Mouse (Mus musculus) granulocyte monocyte progenitor cell, adult 5-6 weeks (primary cell): ENCODE data around the gene Gm36864. TPM values are rescaled to one million over a fixed set of nuclear protein-coding genes. Genes with fewer than 3 reads are reported as not detected.
"Not testable (repeated sequence)": the region's sequence is repeated elsewhere in the genome, so short reads cannot be mapped to it uniquely, and the experiment has no call there.

ENCODE experiments used
- ATAC-seq: replicated peaks from 2 replicates; pipeline ENCODE4 v1.8.0; 2016; ENCODE audit warnings: mild to moderate bottlenecking, moderate TSS enrichment, inconsistent platforms; ENCODE audit not compliant: poor library complexity, severe bottlenecking
- total RNA-seq, 2 experiments: library from RNA; stranded (forward) in 1 of 2; stranded (reverse) in 1 of 2; fragments of 200-712, 200-1000 nt in 1 of 2; fragments of >200 nt in 1 of 2; fragmentation: Nextera tagmentation in 1 of 2; gene quantifications; 2 replicates each; pipeline ENCODE4 v1.2.3; 2014 to 2017

The Gm36864 gene
- total RNA-seq (2014; fragmentation: Nextera tagmentation) = not detected in 2 replicates
- total RNA-seq (2017) = not detected in 2 replicates

- ATAC-seq = no peak
Observed at GRCm38 (mm10) chr7:44235909-44236308, at the start of gene Gm36864. Gm36864 (plus strand) TSS chr7:44236177.

- ATAC-seq = not testable (repeated sequence)
Observed at GRCm38 (mm10) chr7:44186516-44186915, 49.5 kb upstream of the Gm36864 start.

- not testable (repeated sequence) for ATAC-seq
Observed at GRCm38 (mm10) chr7:44187936-44188335, 48.0 kb upstream of the Gm36864 start, which contains the start of gene Klk1b24. Klk1b24 (plus strand) TSS chr7:44188236.

GRCm38 (mm10) chr7:44193466-44193865 is 42.5 kb upstream of the Gm36864 start:
- not testable (repeated sequence) for ATAC-seq

GRCm38 (mm10) chr7:44197891-44198290 is 38.1 kb upstream of the Gm36864 start, which contains the start of gene Klk1b3:
Klk1b3 (plus strand) TSS chr7:44198191.
- ATAC-seq = no peak

GRCm38 (mm10) chr7:44207135-44207534 is 28.8 kb upstream of the Gm36864 start, which contains the start of gene Klk1b4:
Klk1b4 (plus strand) TSS chr7:44207435.
- not testable (repeated sequence) for ATAC-seq

GRCm38 (mm10) chr7:44208307-44208706 is 27.7 kb upstream of the Gm36864 start:
- no peak for ATAC-seq

GRCm38 (mm10) chr7:44215645-44216044 is 20.3 kb upstream of the Gm36864 start, which contains the start of gene Klk1b5:
Klk1b5 (plus strand) TSS chr7:44215945.
- no peak for ATAC-seq

GRCm38 (mm10) chr7:44221601-44222000 is 14.4 kb upstream of the Gm36864 start:
- ATAC-seq = not testable (repeated sequence)

GRCm38 (mm10) chr7:44222335-44222734 is 13.6 kb upstream of the Gm36864 start:
- not testable (repeated sequence) for ATAC-seq

GRCm38 (mm10) chr7:44225076-44225475 is 10.9 kb upstream of the Gm36864 start, which contains the start of gene Klk1:
Klk1 (plus strand) TSS chr7:44225360.
- ATAC-seq = no peak

GRCm38 (mm10) chr7:44239913-44240312 is 3.9 kb downstream of the Gm36864 start:
- ATAC-seq = no peak

- ATAC-seq = no peak
Observed at GRCm38 (mm10) chr7:44240712-44241111, 4.7 kb downstream of the Gm36864 start.

GRCm38 (mm10) chr7:44241163-44241562 is 5.2 kb downstream of the Gm36864 start:
- no peak for ATAC-seq

- no peak for ATAC-seq
Observed at GRCm38 (mm10) chr7:44244080-44244479, 8.1 kb downstream of the Gm36864 start.

- peak; percentile 85 for ATAC-seq
Observed at GRCm38 (mm10) chr7:44246055-44246983, 10.3 kb downstream of the Gm36864 start, which contains the start of the genes 1700028J19Rik and 2410002F23Rik. 1700028J19Rik (minus strand) TSS chr7:44246695. 2410002F23Rik (plus strand) TSS chr7:44246722.

GRCm38 (mm10) chr7:44246984-44247470 is 11.1 kb downstream of the Gm36864 start:
- ATAC-seq = peak; percentile 33

GRCm38 (mm10) chr7:44247971-44248370 is 12.0 kb downstream of the Gm36864 start:
- no peak for ATAC-seq

GRCm38 (mm10) chr7:44249248-44249647 is 13.3 kb downstream of the Gm36864 start:
- ATAC-seq = no peak

GRCm38 (mm10) chr7:44250732-44251275 is 14.8 kb downstream of the Gm36864 start:
- ATAC-seq = not testable (repeated sequence)
